Mouse (Mus musculus): ENCODE results near the gene Atf2. TPM values are rescaled to one million over a fixed set of nuclear protein-coding genes. Genes with fewer than 3 reads are reported as not detected.
"Not testable (repeated sequence)": the region's sequence is repeated elsewhere in the genome, so short reads cannot be mapped to it uniquely, and the experiment has no call there.

The Atf2 gene
- polyA plus RNA-seq, 1 experiment from 2014 or later, result 97.1 TPM

- not testable (repeated sequence) for H3K4me3 ChIP-seq (ENCODE audit: low read length); H3K4me1 ChIP-seq (ENCODE audit: control insufficient read depth, insufficient read depth, low read depth, low read length); H3K4me2 ChIP-seq (ENCODE audit: low read length); H3K27me3 ChIP-seq (replicated peaks; ENCODE audit: control insufficient read depth, insufficient read depth, low read length); H3K9me3 ChIP-seq (ENCODE audit: control insufficient read depth, low read length); H3K36me3 ChIP-seq (ENCODE audit: control insufficient read depth, insufficient read depth, low read length); H3K27ac ChIP-seq (ENCODE audit: low read depth, low read length); H3K9ac ChIP-seq (ENCODE audit: low read depth, low read length); ATAC-seq
- 86% methylated on average over 4 of the region's 4 CpGs for WGBS
These were observed 4.5 kb upstream of the Atf2 start for GRCm38 (mm10) chr2:73896919-73897318.

DNA sequence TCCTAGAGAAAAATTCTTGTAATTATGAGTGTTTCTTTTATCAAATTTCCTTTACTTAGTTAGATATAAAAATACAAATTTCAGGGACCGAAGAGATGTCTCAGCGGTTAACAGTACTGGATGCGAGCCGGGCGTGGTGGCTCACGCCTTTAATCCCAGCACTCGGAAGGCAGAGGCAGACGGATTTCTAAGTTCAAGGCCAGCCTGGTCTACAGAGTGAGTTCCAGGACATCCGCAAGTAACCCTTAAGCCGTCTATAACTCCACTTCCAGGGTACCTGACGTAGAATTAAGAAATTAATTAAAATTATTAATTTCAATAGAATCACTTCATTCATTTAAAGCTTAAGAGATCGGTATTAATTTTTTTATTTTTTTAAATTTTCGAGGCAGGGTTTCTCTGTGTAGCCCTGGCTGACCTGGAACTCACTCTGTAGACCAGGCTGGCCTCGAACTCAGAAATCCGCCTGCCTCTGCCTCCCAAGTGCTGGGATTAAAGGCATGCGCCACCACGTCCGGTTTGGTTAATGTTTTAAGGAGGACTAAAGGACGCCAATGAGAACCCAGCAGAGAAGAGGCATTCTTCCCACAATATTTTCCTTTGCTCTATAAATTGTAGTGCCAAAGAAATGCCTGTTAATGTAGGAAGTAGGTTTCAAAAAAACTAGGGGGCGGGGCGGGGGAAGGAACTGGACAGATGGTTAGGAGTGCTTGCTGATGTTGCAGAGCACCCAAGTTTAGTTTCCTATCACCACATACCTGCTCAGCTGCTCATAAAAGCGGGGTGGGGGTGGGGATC is 1.2 kb upstream of the Atf2 start:
- Histone ChIP-seq H3K4me3 (ENCODE audit: low read length) (peak overlapping the region; percentile 70), H3K9me3 (ENCODE audit: control insufficient read depth, low read length) (no peaks in the 10 kb centered on the region), H3K27ac (ENCODE audit: low read depth, low read length) (peak overlapping the region; percentile 89; the same call in 1 of the 2 replicates), H3K27me3 (replicated peaks; ENCODE audit: control insufficient read depth, insufficient read depth, low read length) (no peaks in the 10 kb centered on the region), H3K9ac (ENCODE audit: low read depth, low read length) (peak overlapping the region; percentile 79; the same call in 1 of the 2 replicates), H3K4me1 (ENCODE audit: control insufficient read depth, insufficient read depth, low read depth, low read length) (peaks cover 6% of the 10 kb centered on the region), H3K36me3 (ENCODE audit: control insufficient read depth, insufficient read depth, low read length) (no peaks in the 10 kb centered on the region), H3K4me2 (ENCODE audit: low read length) (peak overlapping the region; percentile 62)
- no peak for ATAC-seq
- 68% methylated on average over 22 of the region's 22 CpGs for WGBS

DNA sequence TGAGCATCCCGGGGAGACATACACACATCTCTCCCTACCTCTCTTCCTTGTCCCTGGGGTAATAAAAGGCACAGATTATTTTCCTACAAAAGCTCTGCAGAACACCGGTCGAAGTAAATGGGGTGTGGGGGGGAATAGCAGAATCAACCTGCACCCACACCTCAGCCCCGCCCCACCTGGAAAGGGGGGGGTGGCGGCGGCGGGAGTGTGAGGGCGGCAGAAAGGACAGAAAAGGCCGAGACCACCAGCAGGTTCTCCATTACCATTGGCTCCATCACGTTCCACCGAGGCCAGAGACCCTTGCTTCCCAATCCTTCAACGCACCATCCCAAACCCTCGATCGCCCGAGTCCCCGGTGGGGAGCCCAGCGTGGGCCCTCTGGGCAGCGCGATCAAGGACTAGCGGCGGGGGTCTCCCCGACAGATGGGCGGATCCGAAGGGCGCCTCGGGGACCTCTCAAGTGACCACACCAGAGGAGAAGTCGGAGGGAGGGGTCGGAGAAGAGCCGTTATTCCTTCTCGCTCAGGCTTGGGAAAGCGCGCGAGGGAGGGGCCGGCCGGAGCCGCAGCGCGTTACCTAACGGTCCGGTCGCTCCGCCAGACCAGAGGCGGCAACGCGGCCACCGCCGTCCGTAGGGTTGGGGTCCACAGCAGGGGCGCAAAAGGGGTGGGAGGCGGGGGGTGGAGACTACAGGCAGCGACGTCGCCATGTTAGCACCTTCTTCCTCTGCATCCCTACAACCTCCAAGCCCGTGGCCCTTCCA is 557 bp downstream of the Atf2 start:
- H3K36me3 ChIP-seq (ENCODE audit: control insufficient read depth, insufficient read depth, low read length), result no peaks in the 10 kb centered on the region
- peak overlapping the region; percentile 70 for H3K4me3 ChIP-seq (ENCODE audit: low read length)
- ATAC-seq, result no peak; the same call in none of the 2 replicates
- peaks cover 6% of the 10 kb centered on the region for H3K4me1 ChIP-seq (ENCODE audit: control insufficient read depth, insufficient read depth, low read depth, low read length)
- peak overlapping the region; percentile 91 for H3K27ac ChIP-seq (ENCODE audit: low read depth, low read length)
- H3K27me3 ChIP-seq (replicated peaks; ENCODE audit: control insufficient read depth, insufficient read depth, low read length), result no peaks in the 10 kb centered on the region
- peak overlapping the region; percentile 99 for H3K9ac ChIP-seq (ENCODE audit: low read depth, low read length)
- H3K9me3 ChIP-seq (ENCODE audit: control insufficient read depth, low read length), result no peaks in the 10 kb centered on the region
- peak overlapping the region; percentile 77 for H3K4me2 ChIP-seq (ENCODE audit: low read length)
- WGBS, result under 1% methylated on average over 44 of the region's 54 CpGs

- Histone ChIP-seq H3K36me3 (ENCODE audit: control insufficient read depth, insufficient read depth, low read length) (no peaks in the 10 kb centered on the region), H3K4me2 (ENCODE audit: low read length) (no peak overlapping the region), H3K9me3 (ENCODE audit: control insufficient read depth, low read length) (no peaks in the 10 kb centered on the region), H3K4me3 (ENCODE audit: low read length) (no peak overlapping the region), H3K27me3 (replicated peaks; ENCODE audit: control insufficient read depth, insufficient read depth, low read length) (no peaks in the 10 kb centered on the region), H3K9ac (ENCODE audit: low read depth, low read length) (no peak overlapping the region), H3K27ac (ENCODE audit: low read depth, low read length) (no peak overlapping the region), H3K4me1 (ENCODE audit: control insufficient read depth, insufficient read depth, low read depth, low read length) (peaks cover 3% of the 10 kb centered on the region)
- ATAC-seq, result no peak
- 72% methylated on average over 2 of the region's 2 CpGs for WGBS
These were observed 6.4 kb downstream of the Atf2 start for GRCm38 (mm10) chr2:73885997-73886396.

GRCm38 (mm10) chr2:73877891-73878290 is 14.5 kb downstream of the Atf2 start:
- ATAC-seq, result no peak
- Histone ChIP-seq H3K4me1 (ENCODE audit: control insufficient read depth, insufficient read depth, low read depth, low read length) (no peaks in the 10 kb centered on the region), H3K27me3 (replicated peaks; ENCODE audit: control insufficient read depth, insufficient read depth, low read length) (no peaks in the 10 kb centered on the region), H3K9ac (ENCODE audit: low read depth, low read length) (no peak overlapping the region), H3K36me3 (ENCODE audit: control insufficient read depth, insufficient read depth, low read length) (no peaks in the 10 kb centered on the region), H3K4me2 (ENCODE audit: low read length) (no peak overlapping the region), H3K27ac (ENCODE audit: low read depth, low read length) (no peak overlapping the region), H3K9me3 (ENCODE audit: control insufficient read depth, low read length) (no peaks in the 10 kb centered on the region), H3K4me3 (ENCODE audit: low read length) (no peak overlapping the region)
- 87% methylated on average over 2 of the region's 2 CpGs for WGBS

DNA sequence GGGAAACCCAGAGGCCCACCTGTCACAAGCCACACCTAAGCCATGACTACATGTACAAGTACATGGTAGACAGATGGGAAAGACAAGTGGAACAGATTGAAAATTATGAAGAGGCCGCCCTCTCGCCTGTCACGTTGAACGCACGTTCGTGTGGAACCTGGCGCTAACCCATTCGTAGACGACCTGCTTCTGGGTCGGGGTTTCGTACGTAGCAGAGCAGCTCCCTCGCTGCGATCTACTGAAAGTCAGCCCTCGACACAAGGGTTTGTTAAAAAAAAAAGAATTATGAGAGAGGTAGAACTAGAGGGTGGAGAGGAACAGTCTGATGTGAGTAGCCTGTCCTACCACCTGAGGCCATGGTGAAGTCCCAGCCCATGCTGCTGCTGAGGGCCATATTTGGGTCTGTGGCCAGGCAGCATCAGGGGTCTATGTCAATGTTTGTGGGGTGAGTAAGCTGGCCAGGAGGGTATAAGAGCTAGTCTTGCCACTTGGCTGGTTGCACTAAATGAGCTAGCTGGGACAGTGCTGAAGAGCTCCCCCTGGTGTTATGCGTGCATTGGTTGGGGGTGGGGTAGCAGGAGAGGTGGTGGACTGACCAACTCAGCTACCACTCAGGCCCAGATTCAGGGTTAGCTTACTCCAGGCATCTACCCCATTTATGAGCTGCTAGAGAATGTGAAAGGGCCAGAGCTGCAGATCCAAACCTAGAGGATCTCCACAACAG is 24.5 kb downstream of the Atf2 start:
- H3K4me3 ChIP-seq (ENCODE audit: low read length), result no peak overlapping the region
- H3K27ac ChIP-seq (ENCODE audit: low read depth, low read length), result no peak overlapping the region
- H3K4me1 ChIP-seq (ENCODE audit: control insufficient read depth, insufficient read depth, low read depth, low read length), result no peaks in the 10 kb centered on the region
- no peak overlapping the region for H3K9ac ChIP-seq (ENCODE audit: low read depth, low read length)
- H3K27me3 ChIP-seq (replicated peaks; ENCODE audit: control insufficient read depth, insufficient read depth, low read length), result no peaks in the 10 kb centered on the region
- H3K36me3 ChIP-seq (ENCODE audit: control insufficient read depth, insufficient read depth, low read length), result no peaks in the 10 kb centered on the region
- no peaks in the 10 kb centered on the region for H3K9me3 ChIP-seq (ENCODE audit: control insufficient read depth, low read length)
- ATAC-seq, result no peak
- no peak overlapping the region for H3K4me2 ChIP-seq (ENCODE audit: low read length)
- 77% methylated on average over 16 of the region's 16 CpGs for WGBS

- Histone ChIP-seq H3K27ac (ENCODE audit: low read depth, low read length) (no peak overlapping the region), H3K36me3 (ENCODE audit: control insufficient read depth, insufficient read depth, low read length) (no peaks in the 10 kb centered on the region), H3K4me2 (ENCODE audit: low read length) (no peak overlapping the region), H3K27me3 (replicated peaks; ENCODE audit: control insufficient read depth, insufficient read depth, low read length) (no peaks in the 10 kb centered on the region), H3K4me3 (ENCODE audit: low read length) (no peak overlapping the region), H3K9me3 (ENCODE audit: control insufficient read depth, low read length) (no peaks in the 10 kb centered on the region), H3K4me1 (ENCODE audit: control insufficient read depth, insufficient read depth, low read depth, low read length) (no peaks in the 10 kb centered on the region), H3K9ac (ENCODE audit: low read depth, low read length) (no peak overlapping the region)
- WGBS, result 92% methylated on average over 4 of the region's 4 CpGs
- ATAC-seq, result no peak
These were observed 32.3 kb downstream of the Atf2 start for GRCm38 (mm10) chr2:73860046-73860624.

GRCm38 (mm10) chr2:73857352-73857751 is 35.1 kb downstream of the Atf2 start:
- H3K9me3 ChIP-seq (ENCODE audit: control insufficient read depth, low read length), result no peaks in the 10 kb centered on the region
- H3K36me3 ChIP-seq (ENCODE audit: control insufficient read depth, insufficient read depth, low read length), result no peaks in the 10 kb centered on the region
- no peak overlapping the region for H3K4me2 ChIP-seq (ENCODE audit: low read length)
- H3K4me3 ChIP-seq (ENCODE audit: low read length), result no peak overlapping the region
- no peaks in the 10 kb centered on the region for H3K4me1 ChIP-seq (ENCODE audit: control insufficient read depth, insufficient read depth, low read depth, low read length)
- no peaks in the 10 kb centered on the region for H3K27me3 ChIP-seq (replicated peaks; ENCODE audit: control insufficient read depth, insufficient read depth, low read length)
- H3K9ac ChIP-seq (ENCODE audit: low read depth, low read length), result no peak overlapping the region
- no peak overlapping the region for H3K27ac ChIP-seq (ENCODE audit: low read depth, low read length)
- no peak for ATAC-seq
